ENCODE assay signal across 25 mouse cellular contexts in genomic region chr16:43333265-43333664, GRCm38 (mm10).
"Had no signal": no experiment of that assay in that cellular context is flagged by ENCODE, and none has a peak within 500 bp of the region (broad histone marks: within the 10 kb centered on the region; RNA-seq: fewer than 3 reads in every experiment).

No protein-coding gene starts in this region.

- H3K27ac ChIP-seq: limb, embryonic 10.5 days; limb, embryonic 13.5 days; liver, embryonic 12.5 days; liver, embryonic 15.5 days; lung, embryonic 15.5 days; midbrain, embryonic 10.5 days; midbrain, embryonic 13.5 days; neural tube, embryonic 13.5 days; stomach, embryonic 15.5 days had no signal

- H3K27me3 ChIP-seq: limb, embryonic 13.5 days; liver, embryonic 12.5 days; liver, embryonic 15.5 days; lung, embryonic 15.5 days; megakaryocyte, embryonic 14.5 days; midbrain, embryonic 13.5 days; neural tube, embryonic 13.5 days; stomach, embryonic 15.5 days had no signal

- H3K9me3 ChIP-seq: limb, embryonic 10.5 days; limb, embryonic 13.5 days; liver, embryonic 12.5 days; liver, embryonic 15.5 days; lung, embryonic 15.5 days; megakaryocyte, embryonic 14.5 days; midbrain, embryonic 10.5 days; midbrain, embryonic 13.5 days; neural tube, embryonic 13.5 days; stomach, embryonic 15.5 days had no signal

- DNase-seq: kidney, adult 9 months; kidney, postnatal 25 days; layer of hippocampus, adult 9-11 months; liver; lung, adult 18-20 months; lung, postnatal 10 days; lung, postnatal 36 days; right cerebral cortex, adult 18-20 months; right cerebral cortex, postnatal 14 days; right cerebral cortex, postnatal 4 days; spleen, adult 18-20 months; thymus, postnatal 25 days had no signal

- H3K36me3 ChIP-seq: limb, embryonic 10.5 days; limb, embryonic 13.5 days; liver, embryonic 12.5 days; liver, embryonic 15.5 days; lung, embryonic 15.5 days; midbrain, embryonic 10.5 days; midbrain, embryonic 13.5 days; neural tube, embryonic 13.5 days; stomach, embryonic 15.5 days had no signal

- H3K9ac ChIP-seq: limb, embryonic 13.5 days; liver, embryonic 12.5 days; liver, embryonic 15.5 days; lung, embryonic 15.5 days; midbrain, embryonic 13.5 days; neural tube, embryonic 13.5 days; stomach, embryonic 15.5 days had no signal

- H3K4me1 ChIP-seq: liver, embryonic 15.5 days; megakaryocyte, embryonic 14.5 days; stomach, embryonic 15.5 days had no signal

- H3K4me2 ChIP-seq: limb, embryonic 13.5 days; liver, embryonic 12.5 days; liver, embryonic 15.5 days; lung, embryonic 15.5 days; midbrain, embryonic 13.5 days; neural tube, embryonic 13.5 days; stomach, embryonic 15.5 days had no signal

- ATAC-seq: liver, embryonic 12.5 days; midbrain, embryonic 13.5 days; midbrain, embryonic 16.5 days had no signal

- H3K4me3 ChIP-seq: layer of hippocampus, adult 2 months; limb, embryonic 10.5 days; limb, embryonic 13.5 days; liver, embryonic 12.5 days; liver, embryonic 15.5 days; lung, embryonic 15.5 days; megakaryocyte, embryonic 14.5 days; midbrain, embryonic 10.5 days; midbrain, embryonic 13.5 days; myocyte; neural tube, embryonic 13.5 days; stomach, embryonic 15.5 days had no signal
